16 mouse cellular contexts compared by ENCODE assay signal in genomic region chr12:75536566-75536965, GRCm38 (mm10). TPM values are rescaled to one million over a fixed set of nuclear protein-coding genes. Genes with fewer than 3 reads are reported as not detected.
DNase-seq lines count a peak whose midpoint lies in the region; ATAC-seq and TF ChIP-seq lines count a peak whose summit lies in the region.
"Had no signal": no experiment of that assay in that cellular context is flagged by ENCODE, and none has a peak within 500 bp of the region (broad histone marks: within the 10 kb centered on the region; RNA-seq: fewer than 3 reads in every experiment).

No protein-coding gene starts in this region.

- WGBS in liver, adult 2 months: 83% methylated on average over 7 of the region's 7 CpGs
- 77% methylated on average over 7 of the region's 7 CpGs for WGBS in small intestine, adult 2 months

- ATAC-seq in frontal cortex, adult (ENCODE audit: low TSS enrichment): peak; percentile 28; the same call in 1 of the 2 replicates
- ATAC-seq: midbrain, embryonic 16.5 days had no signal

- no peak for DNase-seq in frontal cortex, postnatal 36 days (ENCODE audit: low spot score in 2 of 2)
- DNase-seq in liver, adult 2 months (ENCODE audit: extremely low read depth, low read depth, low spot score): no peak
- DNase-seq in liver: no peak
- DNase-seq in layer of hippocampus, adult 18-20 months (ENCODE audit: low spot score in 2 of 2): peak; percentile 27 to 65
- DNase-seq in spleen, postnatal 10 days (ENCODE audit: low spot score in 2 of 2): no peak
- no peak for DNase-seq in heart, postnatal 4 days
- DNase-seq: B cell, adult 2 months; cerebellum, adult 2 months; gastrocnemius, postnatal 14 days; heart, postnatal 10 days; right cerebral cortex, postnatal 25 days had no signal

- H3K27ac ChIP-seq in liver, adult 2 months (replicated peaks; ENCODE audit: insufficient read depth, low read depth, low read length): peak overlapping the region; percentile 93
- H3K27ac ChIP-seq in small intestine, adult 2 months (ENCODE audit: insufficient read depth, low read depth, low read length): peak overlapping the region; percentile 4; the same call in 1 of the 2 replicates
- H3K27ac ChIP-seq: limb, embryonic 13.5 days; lung, embryonic 15.5 days had no signal

- no peak overlapping the region for H3K4me3 ChIP-seq in liver, adult 2 months (ENCODE audit: insufficient read depth, low read depth, low read length)
- no peak overlapping the region for H3K4me3 ChIP-seq in small intestine, adult 2 months (ENCODE audit: low read depth, low read length)
- H3K4me3 ChIP-seq: limb, embryonic 13.5 days; lung, embryonic 15.5 days had no signal

- TF ChIP-seq CTCF in liver, adult 2 months (IDR thresholded peaks at IDR 0.05; ENCODE audit: low read depth, low read length): no peak
- no peak for TF ChIP-seq CTCF in small intestine, adult 2 months (IDR thresholded peaks at IDR 0.05; ENCODE audit: extremely low read depth, insufficient read length, insufficient replicate concordance, low read depth, low read length)

- TF ChIP-seq POLR2A in liver, adult 2 months (IDR thresholded peaks at IDR 0.05; ENCODE audit: extremely low read depth, insufficient read depth, low read length): no peak
- no peak for TF ChIP-seq POLR2A in small intestine, adult 2 months (IDR thresholded peaks at IDR 0.05; ENCODE audit: low read depth, low read length)

- peaks cover 41% of the 10 kb centered on the region for H3K79me2 ChIP-seq in liver, adult 2 months (ENCODE audit: control insufficient read depth, insufficient read depth, low read length)

- H3K9ac ChIP-seq in liver, adult 2 months (ENCODE audit: low read depth, low read length): no peak overlapping the region
- H3K9ac ChIP-seq: limb, embryonic 13.5 days; lung, embryonic 15.5 days had no signal

- H3K27me3 ChIP-seq in liver, adult 2 months (ENCODE audit: control insufficient read depth, insufficient read depth, low read length): no peaks in the 10 kb centered on the region
- no peaks in the 10 kb centered on the region for H3K27me3 ChIP-seq in small intestine, adult 2 months (ENCODE audit: control insufficient read depth, insufficient read depth, low read length)
- H3K27me3 ChIP-seq: limb, embryonic 13.5 days; lung, embryonic 15.5 days had no signal

- H3K4me1 ChIP-seq in liver, adult 2 months (ENCODE audit: control insufficient read depth, insufficient read depth, low read length): peaks cover 37% of the 10 kb centered on the region
- peaks cover 14% of the 10 kb centered on the region; the same call in 1 of the 2 replicates for H3K4me1 ChIP-seq in small intestine, adult 2 months (ENCODE audit: control insufficient read depth, insufficient read depth, insufficient read length, low read length)

- H3K36me3 ChIP-seq in liver, adult 2 months (ENCODE audit: control insufficient read depth, insufficient read depth, low read length): no peaks in the 10 kb centered on the region
- H3K36me3 ChIP-seq in small intestine, adult 2 months (ENCODE audit: control insufficient read depth, insufficient read depth, low read length): no peaks in the 10 kb centered on the region
- H3K36me3 ChIP-seq: limb, embryonic 13.5 days; lung, embryonic 15.5 days had no signal

RNA-seq across cellular contexts. Expression of gene Ppp2r5e, which starts 59.5 kb away (rescaled TPM):
- total RNA-seq in liver, adult 2 months (2014; rRNA removed): 19.2 and 21.3 TPM in 2 replicates
- 8.2 and 11.4 TPM in 2 replicates for polyA plus RNA-seq in liver, adult 2 months (2012; rRNA removed)
- total RNA-seq in layer of hippocampus, adult 18-20 months (2021): 10 to 100 TPM; 79.2 to 79.8 TPM
- 9.9 and 14.2 TPM in 2 replicates for polyA plus RNA-seq in small intestine, adult 2 months (2012; rRNA removed)
- total RNA-seq in heart, postnatal 4 days (2021): 10 to 100 TPM; 35.1 to 39.1 TPM

Comparison
In these comparisons a context has a peak if more than half of its experiments do, and no peak if none do; other contexts are left out.
1. DNase-seq: peak in layer of hippocampus, adult 18-20 months (2 of 2); none in frontal cortex, postnatal 36 days (0 of 2), liver, adult 2 months (single experiment), liver (single experiment), spleen, postnatal 10 days (0 of 2) and heart, postnatal 4 days (single experiment).